Mouse (Mus musculus) erythroblast, embryonic 14.5 days (primary cell): ENCODE results near the gene Med15.

ENCODE experiments used
- GATA1 ChIP-seq: IDR thresholded peaks from 2 replicates; pipeline ENCODE4 v1.6.1; 2012; ENCODE audit warnings: low read length, inconsistent platforms, mixed read lengths
- TAL1 ChIP-seq: IDR thresholded peaks from 3 replicates; pipeline ENCODE4 v1.6.1; 2012; ENCODE audit warnings: low read length, inconsistent platforms, mixed read lengths

GRCm38 (mm10) chr16:17652607-17653006 lies 80.1 kb downstream of the Med15 start:
- TF ChIP-seq GATA1 (no peak), TAL1 (no peak)
